Comparison of ENCODE assay signal across 19 mouse cellular contexts in genomic region chr17:52085834-52086233, GRCm38 (mm10).
"Had no signal": no experiment of that assay in that cellular context is flagged by ENCODE, and none has a peak within 500 bp of the region (broad histone marks: within the 10 kb centered on the region; RNA-seq: fewer than 3 reads in every experiment).

No protein-coding gene starts in this region.

- ATAC-seq: intestine, embryonic 15.5 days; midbrain, embryonic 15.5 days had no signal

- H3K4me1 ChIP-seq: intestine, embryonic 15.5 days; liver, embryonic 13.5 days; midbrain, embryonic 12.5 days; midbrain, embryonic 15.5 days; neural tube, embryonic 13.5 days had no signal

- DNase-seq: layer of hippocampus, postnatal 36 days; liver, embryonic 13.5 days; lung, adult 2 months; lung, postnatal 14 days; lung, postnatal 4 days; right cerebral cortex, adult 18-20 months; right cerebral cortex, postnatal 14 days; right cerebral cortex, postnatal 4 days; thymus, adult 2 months; thymus, postnatal 14 days; thymus, postnatal 4 days had no signal

- H3K4me3 ChIP-seq: intestine, embryonic 15.5 days; left cerebral cortex, adult 2 months; liver, embryonic 13.5 days; midbrain, embryonic 12.5 days; midbrain, embryonic 15.5 days; myocyte; neural tube, embryonic 13.5 days had no signal

- H3K9me3 ChIP-seq: intestine, embryonic 15.5 days; liver, embryonic 13.5 days; midbrain, embryonic 12.5 days; midbrain, embryonic 15.5 days; neural tube, embryonic 13.5 days had no signal

- H3K27me3 ChIP-seq: intestine, embryonic 15.5 days; liver, embryonic 13.5 days; midbrain, embryonic 12.5 days; midbrain, embryonic 15.5 days; neural tube, embryonic 13.5 days had no signal

- H3K4me2 ChIP-seq: intestine, embryonic 15.5 days; liver, embryonic 13.5 days; midbrain, embryonic 12.5 days; midbrain, embryonic 15.5 days; neural tube, embryonic 13.5 days had no signal

- H3K27ac ChIP-seq: intestine, embryonic 15.5 days; kidney, postnatal 0 days; left cerebral cortex, adult 2 months; liver, embryonic 13.5 days; midbrain, embryonic 12.5 days; midbrain, embryonic 15.5 days; neural tube, embryonic 13.5 days; stomach, postnatal 0 days had no signal

- H3K36me3 ChIP-seq: intestine, embryonic 15.5 days; liver, embryonic 13.5 days; midbrain, embryonic 12.5 days; midbrain, embryonic 15.5 days; neural tube, embryonic 13.5 days had no signal

- H3K9ac ChIP-seq: intestine, embryonic 15.5 days; liver, embryonic 13.5 days; midbrain, embryonic 12.5 days; midbrain, embryonic 15.5 days; neural tube, embryonic 13.5 days had no signal
